Mouse (Mus musculus) ES-E14 (cell line): ENCODE data around the gene Pnkp. TPM values are rescaled to one million over a fixed set of nuclear protein-coding genes. Genes with fewer than 3 reads are reported as not detected.
A peak's percentile ranks its signal among the peaks of the same experiment; 100 is the strongest.

Experiments used
- DNase-seq: peaks from one replicate; pipeline ENCODE4 v3.0.0-alpha.2; 2013; ENCODE audit warnings: low read depth, low spot score
- H3K27ac ChIP-seq: 2 replicates; pipeline ENCODE4 v1.5.1; 2012; ENCODE audit warnings: low read depth, mild to moderate bottlenecking, low read length, moderate library complexity, mixed read lengths; ENCODE audit not compliant: poor library complexity, insufficient read depth, severe bottlenecking
- H3K36me3 ChIP-seq: 2 replicates; pipeline ENCODE4 v1.6.1; 2012; ENCODE audit warnings: mild to moderate bottlenecking, low read length, moderate library complexity, mixed read lengths; ENCODE audit not compliant: control insufficient read depth, poor library complexity, insufficient read depth, severe bottlenecking
- H3K4me1 ChIP-seq, 2 experiments: fragments of 150-350 bp in 1 of 2; sonication (generic) in 1 of 2; 2 replicates each; pipeline ENCODE4 v1.6.1; 2012; ENCODE audit warnings: low read length in 2 of 2, mild to moderate bottlenecking in 1 of 2, mixed read lengths in 1 of 2; ENCODE audit not compliant: control insufficient read depth in 2 of 2, insufficient read depth in 2 of 2, poor library complexity in 1 of 2
- H3K4me3 ChIP-seq, 2 experiments: fragments of 150-350 bp in 1 of 2; sonication (generic) in 1 of 2; 2 replicates each; pipeline ENCODE4 v1.5.1; 2012; ENCODE audit warnings: low read length in 2 of 2, low read depth in 1 of 2, mild to moderate bottlenecking in 1 of 2, mixed read lengths in 1 of 2; ENCODE audit not compliant: insufficient read depth in 1 of 2, poor library complexity in 1 of 2, severe bottlenecking in 1 of 2
- H3K9ac ChIP-seq: 2 replicates; pipeline ENCODE4 v1.6.1; 2012; ENCODE audit warnings: low read depth, mild to moderate bottlenecking, low read length, mixed read lengths; ENCODE audit not compliant: poor library complexity, insufficient read depth, severe bottlenecking
- H3K9me3 ChIP-seq: fragments of 150-350 bp; sonication (generic); 2 replicates; pipeline ENCODE4 v1.6.1; 2012; ENCODE audit warnings: low read depth, mild to moderate bottlenecking, low read length; ENCODE audit not compliant: control insufficient read depth, insufficient read depth
- CHD2 ChIP-seq: IDR thresholded peaks from 2 replicates; pipeline ENCODE4 v1.6.1; 2014; ENCODE audit warnings: mild to moderate bottlenecking, low read depth, low read length, inconsistent platforms
- HCFC1 ChIP-seq: IDR thresholded peaks from 2 replicates; pipeline ENCODE4 v1.6.1; 2012; ENCODE audit warnings: low read length, inconsistent platforms, borderline replicate concordance; ENCODE audit not compliant: insufficient read depth
- MAFK ChIP-seq: IDR thresholded peaks from 2 replicates; pipeline ENCODE4 v1.6.1; 2014; ENCODE audit warnings: mild to moderate bottlenecking, low read depth, low read length, inconsistent platforms; ENCODE audit not compliant: insufficient read depth
- ZC3H11A ChIP-seq: IDR thresholded peaks from 2 replicates; pipeline ENCODE4 v1.6.1; 2012; ENCODE audit warnings: low read depth, mild to moderate bottlenecking, inconsistent platforms, low read length, borderline replicate concordance
- ZNF384 ChIP-seq: IDR thresholded peaks from 2 replicates; pipeline ENCODE4 v1.6.1; 2012; ENCODE audit warnings: low read depth, low read length, inconsistent platforms
- in situ Hi-C, 2 experiments: fragments of 600-800 bp; cut with MboI; formaldehyde crosslinking; loops; one replicate each; pipeline ENCODE4 v1.15.1; 2025; ENCODE audit warnings: low sequenced_read_pairs in 2 of 2, inconsistent platforms in 1 of 2; ENCODE audit not compliant: unreplicated experiment in 2 of 2
- total RNA-seq: library from RNA; depleted of rRNA; stranded (reverse); fragments of 300-350 nt; gene quantifications from 2 replicates; pipeline ENCODE4 v1.2.3, GENCODE M21; 2012

Gene Pnkp
- total RNA-seq, 1 experiment = 37.1 TPM

DNA sequence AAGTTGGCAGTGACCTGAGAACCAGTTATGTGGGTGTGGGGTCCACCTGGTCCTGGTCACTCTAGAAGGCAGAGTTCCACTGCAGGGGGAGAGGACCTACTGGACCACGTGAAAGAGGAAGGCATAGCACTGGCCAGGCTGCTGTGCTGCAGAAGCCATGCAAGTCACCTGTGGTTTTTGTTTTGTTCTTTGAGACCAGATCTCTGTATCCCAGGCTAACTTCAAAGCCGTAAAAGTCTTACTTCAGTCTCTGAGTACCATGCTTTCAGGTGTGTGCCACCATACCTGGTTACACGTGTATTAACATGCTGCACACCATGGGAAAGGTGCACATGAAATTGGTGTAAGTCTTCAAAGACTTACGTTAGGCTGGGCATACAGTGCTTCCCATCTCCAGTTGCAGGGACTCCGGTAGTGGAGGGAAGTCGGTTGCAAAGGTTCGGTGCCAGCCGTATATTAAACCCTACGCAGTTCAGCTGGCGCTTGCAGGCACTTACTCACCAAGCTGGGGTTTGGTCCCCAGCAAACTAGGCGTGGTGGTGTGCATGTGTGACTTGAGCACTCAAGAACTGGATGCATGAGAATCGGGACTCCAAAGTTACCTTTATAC lies 5.2 kb upstream of the Pnkp start:
- H3K9me3 ChIP-seq = no peaks in the 10 kb centered on the region
- no peak overlapping the region for H3K27ac ChIP-seq
- H3K4me3 ChIP-seq = no peak overlapping the region
- peaks cover 2% of the 10 kb centered on the region; the same call in 1 of the 2 replicates for H3K36me3 ChIP-seq
- no peak overlapping the region; the same call in 1 of the 2 replicates for H3K9ac ChIP-seq
- no peak for DNase-seq
- in situ Hi-C loops = no loop called here
- TF ChIP-seq CHD2 = no peak
- TF ChIP-seq ZNF384 = no peak
- TF ChIP-seq ZC3H11A = no peak
- TF ChIP-seq HCFC1 = no peak
- no peak for TF ChIP-seq MAFK
- H3K4me1 ChIP-seq = peaks cover 2 to 29% of the 10 kb centered on the region in 2 experiments

DNA sequence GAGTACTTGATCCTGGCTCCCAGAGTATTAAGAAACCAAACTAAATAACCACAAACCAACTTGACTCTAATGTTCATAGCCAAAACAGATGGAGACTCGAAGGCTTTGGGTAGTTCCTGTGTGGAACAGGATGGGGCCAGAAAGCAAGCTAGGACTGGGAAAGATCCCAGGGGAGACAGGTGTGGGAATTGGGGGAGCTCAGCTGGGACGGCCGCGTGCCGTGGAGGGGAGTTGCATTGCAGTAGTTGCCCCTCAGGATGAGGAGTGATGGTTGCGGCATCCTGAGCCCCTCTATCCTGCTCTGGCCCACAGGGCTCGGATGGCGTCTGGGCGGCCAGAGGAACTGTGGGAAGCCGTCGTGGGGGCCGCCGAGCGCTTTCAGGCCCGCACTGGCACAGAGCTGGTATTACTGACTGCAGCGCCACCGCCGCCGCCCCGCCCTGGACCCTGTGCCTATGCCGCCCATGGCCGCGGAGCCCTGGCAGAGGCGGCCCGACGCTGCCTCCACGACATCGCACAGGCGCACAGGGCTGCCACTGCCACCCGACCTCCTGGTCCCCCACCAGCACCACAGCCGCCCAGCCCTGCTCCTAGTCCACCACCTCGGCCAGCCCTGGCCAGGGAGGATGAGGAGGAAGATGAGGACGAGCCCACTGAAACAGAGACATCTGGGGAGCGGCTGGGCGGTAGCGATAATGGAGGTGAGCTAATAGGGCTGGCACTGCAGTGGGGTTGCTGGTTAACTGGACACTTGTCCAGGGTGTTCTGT lies 4.5 kb upstream of the Pnkp start:
- TF ChIP-seq ZNF384 (no peak), MAFK (no peak), ZC3H11A (no peak), HCFC1 (no peak), CHD2 (no peak)
- Histone ChIP-seq H3K27ac (no peak overlapping the region), H3K9me3 (no peaks in the 10 kb centered on the region), H3K9ac (peak overlapping the region; percentile 62), H3K36me3 (no peaks in the 10 kb centered on the region; the same call in 1 of the 2 replicates), H3K4me1 (peaks cover 2 to 29% of the 10 kb centered on the region in 2 experiments), H3K4me3 (peak overlapping the region; percentile 15 to 47; a peak in 3 of 4 replicates)
- no peak for DNase-seq
- in situ Hi-C loops = no loop called here

DNA sequence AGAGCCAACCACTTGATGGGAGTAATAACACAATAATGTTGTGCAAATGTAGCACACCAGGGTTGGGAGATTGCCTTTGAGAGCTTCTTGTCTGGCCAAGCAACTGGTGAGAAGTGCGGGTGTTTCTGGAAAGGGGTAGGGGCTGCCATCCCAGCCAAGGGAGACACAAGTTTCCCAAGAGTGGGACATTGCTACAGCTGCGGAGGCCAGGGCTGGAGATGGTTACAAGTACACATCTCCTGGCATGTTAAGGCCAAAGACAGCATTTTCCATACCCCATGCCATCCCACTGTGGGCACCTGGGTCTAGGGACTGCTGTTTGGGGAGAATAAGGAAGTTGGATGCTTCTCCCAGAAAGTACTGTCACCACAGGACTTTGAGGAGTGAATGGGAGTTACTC lies 3.9 kb upstream of the Pnkp start:
- Histone ChIP-seq H3K27ac (no peak overlapping the region), H3K9me3 (no peaks in the 10 kb centered on the region), H3K36me3 (no peaks in the 10 kb centered on the region; the same call in 1 of the 2 replicates), H3K9ac (no peak overlapping the region), H3K4me1 (peaks cover 3 to 28% of the 10 kb centered on the region in 2 experiments), H3K4me3 (peak overlapping the region in 1 of 2 experiments; percentile 47; a peak in 1 of 4 replicates)
- DNase-seq = no peak
- in situ Hi-C loops = no loop called here
- TF ChIP-seq HCFC1 (no peak), CHD2 (no peak), ZNF384 (no peak), MAFK (no peak), ZC3H11A (no peak)

DNA sequence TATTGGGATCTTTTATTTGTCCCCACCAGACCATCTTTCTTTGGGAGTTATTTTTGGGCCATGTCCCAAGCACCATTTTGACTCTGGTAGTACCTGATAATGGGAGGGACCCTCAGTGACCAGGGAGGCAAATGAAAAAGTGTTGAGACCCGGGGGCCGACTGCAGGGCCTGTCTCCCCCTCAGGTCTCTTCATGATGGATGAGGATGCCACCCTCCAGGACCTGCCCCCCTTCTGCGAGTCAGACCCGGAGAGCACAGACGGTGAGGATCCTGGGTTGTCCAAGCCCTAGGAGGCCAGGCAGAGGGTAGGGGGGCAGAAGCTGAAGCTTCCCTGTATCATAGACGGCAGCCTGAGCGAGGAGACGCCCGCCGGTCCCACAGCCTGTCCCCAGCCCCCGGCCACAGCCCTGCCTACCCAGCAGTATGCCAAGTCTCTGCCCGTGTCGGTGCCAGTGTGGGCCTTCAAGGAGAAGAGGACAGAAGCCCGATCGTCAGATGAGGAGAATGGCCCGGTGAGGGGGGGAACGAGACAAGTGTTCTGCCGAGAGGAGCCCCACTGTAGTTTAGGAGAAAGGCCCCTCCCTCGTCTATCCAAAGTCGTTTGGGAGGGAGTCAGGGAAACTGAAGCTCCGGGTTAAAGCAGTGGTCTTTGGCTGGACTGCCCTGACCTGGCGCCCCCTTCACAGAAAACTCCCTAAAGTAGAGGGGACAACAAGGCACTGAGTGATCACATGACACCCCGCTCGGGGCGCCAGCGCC lies 3.2 kb upstream of the Pnkp start:
- H3K4me1 ChIP-seq = peaks cover 7 to 26% of the 10 kb centered on the region in 2 experiments

More for the DNA sequence above, 3.2 kb upstream of the Pnkp start:
- H3K9ac ChIP-seq = peak overlapping the region; percentile 83
- no peak for TF ChIP-seq HCFC1
- TF ChIP-seq MAFK = no peak
- TF ChIP-seq ZNF384 = no peak
- TF ChIP-seq CHD2 = no peak
- H3K27ac ChIP-seq = peak overlapping the region; percentile 64
- no peaks in the 10 kb centered on the region; the same call in 1 of the 2 replicates for H3K36me3 ChIP-seq
- no peak for DNase-seq
- no peaks in the 10 kb centered on the region for H3K9me3 ChIP-seq
- H3K4me3 ChIP-seq = peak overlapping the region; percentile 79
- in situ Hi-C loops = no loop called here
